Mouse (Mus musculus) natural killer cell, adult 2 months (primary cell): ENCODE results near the gene Slc25a14.

Source experiments
- DNase-seq, 2 experiments: peaks; one replicate each; pipeline ENCODE4 v3.0.0; 2022; ENCODE audit warnings: low spot score in 2 of 2

The Slc25a14 gene

DNA sequence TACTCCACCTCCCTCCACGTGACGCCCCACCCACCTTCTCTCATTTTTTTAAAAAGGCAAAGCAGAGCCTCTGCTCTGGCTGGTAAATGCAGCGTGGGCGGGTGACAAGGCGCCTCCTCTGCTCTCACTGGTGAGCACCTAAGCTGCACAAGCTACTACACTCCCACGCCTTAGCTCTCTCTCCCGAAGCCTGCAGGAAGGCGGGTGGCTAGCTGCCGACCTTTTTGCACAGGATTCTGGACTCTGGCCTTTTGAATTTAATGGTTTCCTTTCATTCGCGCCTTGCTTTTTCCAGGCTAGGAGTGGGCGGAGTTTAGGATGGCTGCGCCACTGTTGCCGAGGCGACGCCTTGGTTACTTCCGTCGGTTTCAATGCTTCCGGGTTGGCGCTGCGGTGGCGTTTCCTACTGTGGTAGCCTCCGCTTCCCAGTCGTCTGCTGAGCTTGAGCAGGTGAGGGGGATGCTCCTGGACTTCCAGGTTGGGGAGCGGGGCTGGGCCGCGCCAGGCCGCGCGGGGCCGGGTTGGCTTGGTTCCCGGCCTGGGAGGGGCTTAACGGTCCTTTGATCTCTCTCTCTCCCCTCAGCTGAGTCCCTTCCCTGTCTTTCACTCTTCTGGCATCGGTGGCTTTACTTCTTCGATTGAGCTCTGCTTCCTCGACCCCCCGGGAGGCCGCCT lies at the start of gene Slc25a14:
TSS of gene Slc25a14 (plus strand) at position 35 of the 675 bp plus-strand sequence.
- DNase-seq: peak; percentile 58 to 63

- DNase-seq: no peak
These were observed 39.9 kb upstream of the Slc25a14 start for GRCm38 (mm10) chrX:48583332-48583731.

DNA sequence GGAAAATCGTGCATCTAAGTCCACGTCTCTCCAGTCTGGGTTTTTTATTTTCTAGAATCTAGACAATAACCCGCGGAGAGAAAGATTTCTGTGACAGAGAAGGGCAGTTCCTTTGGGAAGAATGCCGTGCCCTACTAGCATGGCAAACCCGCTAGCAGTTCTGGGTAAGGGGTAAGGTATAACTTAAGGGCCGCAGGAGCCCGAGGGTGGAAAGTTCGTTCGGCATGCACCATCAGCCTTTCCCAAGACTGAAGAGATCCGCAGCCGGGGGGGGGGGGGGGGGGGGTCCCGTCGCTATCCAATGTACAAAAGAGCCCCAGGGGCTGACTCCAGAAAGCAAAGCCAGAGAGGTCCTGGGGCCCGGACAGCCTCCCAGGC lies 29.5 kb upstream of the Slc25a14 start:
- no peak for DNase-seq

DNA sequence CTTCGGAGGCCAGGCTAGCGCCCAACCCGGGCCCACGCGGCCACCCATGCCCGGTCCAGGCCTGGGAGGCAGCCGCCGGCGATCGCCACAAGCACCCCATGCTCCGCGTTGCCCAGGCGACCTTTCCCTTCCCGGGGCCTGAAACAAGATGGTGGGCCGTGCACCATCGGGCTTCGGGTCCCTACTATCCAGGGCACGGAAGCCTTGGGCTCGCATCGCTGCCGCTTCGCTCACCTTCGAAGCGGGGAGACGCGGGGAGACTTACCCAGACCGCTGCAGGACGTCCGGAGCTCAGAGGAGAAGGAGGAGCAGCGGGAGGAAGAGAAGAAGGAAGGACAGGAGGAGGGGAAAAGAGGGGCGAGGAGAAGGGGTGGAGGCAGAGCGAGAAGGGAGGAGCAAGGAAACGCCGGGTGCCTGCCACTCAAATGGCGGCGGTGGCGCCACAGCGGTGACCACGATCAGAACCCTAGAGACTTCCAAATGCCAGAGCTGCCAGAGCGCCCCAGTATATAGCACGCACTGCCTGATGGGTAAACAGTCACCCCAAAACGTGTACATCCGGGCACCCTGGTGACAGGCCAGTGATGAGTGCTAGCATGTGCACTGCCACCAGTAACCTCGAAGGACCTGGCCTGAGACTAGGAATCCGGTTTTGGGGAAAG lies 29.0 kb upstream of the Slc25a14 start, which contains the start of gene Zfp280c:
TSS of gene Zfp280c (minus strand) at position 406 of the 662 bp plus-strand sequence.
- peak; percentile 57 to 63 for DNase-seq

DNA sequence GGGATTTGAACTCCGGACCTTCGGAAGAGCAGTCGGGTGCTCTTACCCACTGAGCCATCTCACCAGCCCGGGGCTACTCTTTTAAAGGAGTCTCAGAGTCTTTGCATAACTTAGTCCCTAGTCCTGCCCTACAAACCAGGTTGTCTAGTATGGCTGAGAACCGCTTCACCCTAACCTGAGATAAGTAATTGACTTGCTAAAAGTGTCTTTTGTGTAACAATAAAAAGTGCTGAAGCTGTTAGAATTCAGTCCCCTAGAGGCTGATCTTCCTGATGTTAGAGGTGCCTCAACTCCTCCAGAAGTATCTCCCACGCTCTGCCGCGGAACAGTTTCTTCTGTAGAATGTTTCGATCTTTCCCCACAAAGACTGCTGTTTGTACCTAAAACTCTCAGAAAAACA lies 27.2 kb upstream of the Slc25a14 start:
- no peak for DNase-seq

GRCm38 (mm10) chrX:48596906-48597305 lies 26.3 kb upstream of the Slc25a14 start:
- DNase-seq: no peak

DNA sequence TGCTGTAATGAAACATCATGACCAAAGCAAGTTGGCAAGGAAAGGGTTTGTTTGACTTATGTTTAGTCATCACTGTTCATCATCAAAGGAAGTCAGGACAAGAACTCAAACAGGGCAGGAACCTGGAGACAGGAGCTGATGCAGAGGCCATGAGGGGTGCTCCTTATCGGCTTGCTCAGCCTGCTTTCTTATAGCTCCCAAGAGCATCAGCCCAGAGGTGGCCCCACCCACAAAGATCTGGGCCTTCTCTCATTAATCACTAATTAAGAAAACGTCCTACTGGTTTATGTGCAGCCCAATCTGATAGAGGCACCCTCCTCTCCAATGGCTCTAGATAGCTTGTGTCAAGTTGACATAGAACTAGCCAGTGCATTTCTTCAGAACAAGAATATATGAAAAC lies 18.3 kb upstream of the Slc25a14 start:
- no peak for DNase-seq

- DNase-seq: no peak
These were observed 199 bp upstream of the Slc25a14 start for GRCm38 (mm10) chrX:48623049-48623378.

- DNase-seq: no peak
These were observed 824 bp downstream of the Slc25a14 start for GRCm38 (mm10) chrX:48624054-48624420.

GRCm38 (mm10) chrX:48637032-48637431 lies 13.8 kb downstream of the Slc25a14 start:
- no peak for DNase-seq

- peak in 1 of 2 experiments; percentile 18 for DNase-seq
These were observed 20.9 kb downstream of the Slc25a14 start for GRCm38 (mm10) chrX:48644122-48644521.

- no peak for DNase-seq
These were observed 43.6 kb downstream of the Slc25a14 start for GRCm38 (mm10) chrX:48666807-48667206.

- no peak for DNase-seq
These were observed 46.4 kb downstream of the Slc25a14 start for GRCm38 (mm10) chrX:48669588-48669987.

DNA sequence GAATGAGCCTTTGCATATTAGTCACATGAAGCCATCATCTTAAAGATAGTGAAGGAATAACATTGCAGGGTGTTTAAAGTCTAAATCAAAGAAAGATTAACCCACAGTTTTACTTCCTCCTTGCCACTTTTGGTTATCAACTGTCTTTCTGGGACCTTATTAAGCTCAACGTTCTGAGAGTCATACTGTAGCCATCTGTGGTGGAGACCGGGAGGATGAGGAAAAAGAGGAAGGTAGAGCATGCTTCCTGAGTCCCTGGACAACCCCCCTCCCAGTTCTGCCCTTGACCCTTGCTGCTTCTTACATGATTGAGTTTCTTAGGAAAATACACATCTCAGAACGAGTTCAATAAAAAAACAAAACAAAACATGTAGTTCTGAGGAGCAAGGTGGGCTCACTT lies 48.5 kb downstream of the Slc25a14 start:
- DNase-seq: no peak

GRCm38 (mm10) chrX:48674171-48674570 lies 51.0 kb downstream of the Slc25a14 start, which contains the start of gene Gpr119:
Gpr119 (minus strand) TSS chrX:48674478.
- no peak for DNase-seq

DNA sequence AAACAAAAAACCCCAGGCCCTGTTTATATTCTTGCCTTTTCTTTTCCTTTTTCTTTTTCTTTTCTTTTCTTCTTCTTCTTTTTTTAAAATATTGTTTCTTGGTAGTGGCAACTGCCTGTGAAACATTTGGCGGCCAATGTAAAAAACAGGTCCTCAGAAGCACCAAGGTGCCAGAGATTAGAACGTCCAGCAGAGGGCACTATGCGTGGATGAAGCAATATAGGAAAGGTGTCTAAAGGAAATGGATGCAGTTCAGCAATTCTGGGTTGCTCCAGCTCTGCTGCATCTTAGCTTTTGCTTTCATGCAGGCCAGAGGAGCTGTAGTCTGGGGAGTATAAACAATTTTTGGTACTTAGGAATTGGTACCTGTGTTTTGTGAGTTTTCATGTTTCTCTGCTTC lies 60.2 kb downstream of the Slc25a14 start:
- peak; percentile 10 to 46 for DNase-seq

DNA sequence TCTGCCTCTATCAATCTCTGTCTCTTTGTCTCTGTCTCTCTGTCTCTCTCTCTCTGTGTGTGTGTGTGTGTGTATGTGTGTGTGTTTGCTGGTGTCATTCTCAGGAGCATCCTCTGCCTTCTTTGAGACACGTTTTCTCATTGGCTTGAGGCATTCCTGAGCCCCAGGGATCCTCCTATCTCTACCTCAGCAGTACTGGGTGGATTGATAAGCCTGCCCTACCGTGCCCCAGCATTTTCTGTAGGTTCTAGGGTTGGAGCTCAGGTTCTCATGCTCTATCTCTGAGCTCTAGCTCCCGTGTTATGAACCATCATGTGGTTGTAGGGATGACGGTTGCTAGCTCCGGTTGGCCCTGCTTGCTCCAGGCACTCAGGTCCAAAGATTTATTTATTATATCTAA lies 60.6 kb downstream of the Slc25a14 start:
- no peak for DNase-seq

DNA sequence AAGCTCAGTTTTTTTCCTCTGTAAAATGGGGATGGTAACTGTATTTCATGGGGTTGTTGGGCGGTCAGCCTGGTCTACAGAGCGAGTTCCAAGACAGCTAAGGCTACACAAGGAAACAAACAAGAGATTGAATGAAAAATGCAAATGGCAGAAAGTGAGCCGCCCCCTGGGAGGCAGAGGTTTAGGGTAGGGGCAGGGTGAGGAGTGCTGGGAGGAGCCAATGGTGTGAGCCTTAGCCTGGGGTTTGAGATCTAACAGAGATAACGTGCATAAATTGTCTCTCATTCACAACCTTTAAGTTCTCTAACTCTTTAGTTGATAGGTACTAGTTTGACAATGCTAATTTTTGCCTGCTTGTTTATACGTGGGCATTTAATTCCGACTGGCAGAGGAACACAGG lies 71.2 kb downstream of the Slc25a14 start:
- no peak for DNase-seq

DNA sequence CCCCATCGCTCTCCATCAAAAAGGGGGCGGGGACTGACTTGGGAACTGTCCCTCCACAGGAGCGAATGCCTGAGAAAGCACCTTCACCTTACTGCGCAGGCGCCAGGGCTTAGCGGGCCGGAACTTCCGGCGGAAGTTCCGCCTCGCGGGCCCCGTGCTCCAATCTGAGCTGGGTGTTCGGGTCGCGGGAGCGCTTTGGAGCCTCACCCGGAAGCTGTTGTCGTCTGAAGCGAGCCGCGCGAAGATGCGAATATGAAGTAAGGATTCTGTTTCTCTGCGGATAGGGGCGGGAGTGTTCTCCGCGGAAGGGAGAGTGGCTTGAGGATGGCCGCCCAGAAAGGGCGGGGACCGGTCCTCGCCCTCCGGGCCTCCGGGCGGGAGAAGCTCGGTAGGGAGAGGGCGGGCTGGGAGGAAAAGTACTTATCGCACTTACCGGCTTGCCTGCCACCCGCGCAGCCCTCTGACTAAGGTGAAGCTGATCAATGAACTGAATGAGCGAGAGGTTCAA lies 71.7 kb downstream of the Slc25a14 start, which contains the start of gene Rbmx2:
TSS of gene Rbmx2 (plus strand) at position 141 of the 508 bp plus-strand sequence.
- DNase-seq: peak; percentile 84 to 86

- DNase-seq: no peak
These were observed 86.5 kb downstream of the Slc25a14 start for GRCm38 (mm10) chrX:48709701-48710100.
